Mouse (Mus musculus): ENCODE results near the gene Def6.

- no peak for TF ChIP-seq CTCF (IDR thresholded peaks at IDR 0.05; ENCODE audit: low read depth)
- TF ChIP-seq EP300 (IDR thresholded peaks at IDR 0.05; ENCODE audit: low read depth) = no peak
These were observed 685 bp downstream of the Def6 start for GRCm38 (mm10) chr17:28208314-28208612.
